In the genomic region with DNA sequence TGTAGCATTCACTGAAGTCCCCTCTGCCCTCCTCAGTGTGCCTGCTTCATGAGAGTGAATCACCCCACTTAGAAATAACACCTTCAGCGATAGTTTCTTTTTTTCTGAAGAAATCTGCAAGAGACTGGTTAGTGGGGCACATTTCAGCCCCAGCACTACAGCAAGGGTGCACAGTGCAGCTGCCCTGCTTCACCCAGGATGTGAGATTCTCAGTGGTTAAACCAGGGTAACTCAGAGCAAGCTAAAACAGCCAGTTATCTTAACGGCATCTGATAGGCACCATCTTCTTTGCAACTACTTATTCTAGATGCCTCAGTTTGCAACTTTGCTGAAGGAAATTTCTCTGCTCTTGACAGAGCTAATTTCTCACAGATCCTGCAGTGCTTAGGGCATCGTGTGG, we compare ENCODE assay signal across 16 mouse cellular contexts.
"Had no signal": no experiment of that assay in that cellular context is flagged by ENCODE, and none has a peak within 500 bp of the region (broad histone marks: within the 10 kb centered on the region; RNA-seq: fewer than 3 reads in every experiment).

No protein-coding gene starts in this region.

- H3K36me3 ChIP-seq: limb, embryonic 15.5 days; liver, embryonic 12.5 days; midbrain, embryonic 15.5 days; neural tube, embryonic 12.5 days had no signal

- DNase-seq: kidney, adult 18-20 months; kidney, postnatal 10 days; kidney, postnatal 4 days; lung, embryonic 14.5 days; lung, postnatal 10 days; lung, postnatal 4 days; retina, postnatal 1 day; right cerebral cortex, postnatal 4 days; spleen, adult 18-20 months had no signal

- H3K4me2 ChIP-seq: limb, embryonic 15.5 days; liver, embryonic 12.5 days; lung, embryonic 14.5 days; midbrain, embryonic 11.5 days; midbrain, embryonic 15.5 days; neural tube, embryonic 12.5 days had no signal

- ATAC-seq: liver, embryonic 12.5 days; midbrain, embryonic 15.5 days had no signal

- H3K9ac ChIP-seq: limb, embryonic 15.5 days; liver, embryonic 12.5 days; lung, embryonic 14.5 days; midbrain, embryonic 15.5 days; neural tube, embryonic 12.5 days had no signal

- H3K4me3 ChIP-seq: layer of hippocampus, adult 2 months; limb, embryonic 15.5 days; liver, embryonic 12.5 days; megakaryocyte, embryonic 14.5 days; midbrain, embryonic 15.5 days; neural tube, embryonic 12.5 days had no signal

- H3K4me1 ChIP-seq: limb, embryonic 15.5 days; liver, embryonic 12.5 days; midbrain, embryonic 15.5 days; neural tube, embryonic 12.5 days had no signal

- H3K27me3 ChIP-seq: limb, embryonic 15.5 days; liver, embryonic 12.5 days; midbrain, embryonic 15.5 days; neural tube, embryonic 12.5 days had no signal

- H3K27ac ChIP-seq: layer of hippocampus, adult 2 months; limb, embryonic 15.5 days; liver, embryonic 12.5 days; midbrain, embryonic 15.5 days; neural tube, embryonic 12.5 days had no signal

- H3K9me3 ChIP-seq: limb, embryonic 15.5 days; liver, embryonic 12.5 days; megakaryocyte, embryonic 14.5 days; midbrain, embryonic 15.5 days; neural tube, embryonic 12.5 days had no signal
